Mouse (Mus musculus): ENCODE results near the gene Fem1a. TPM values are rescaled to one million over a fixed set of nuclear protein-coding genes. Genes with fewer than 3 reads are reported as not detected.

The Fem1a gene
- polyA plus RNA-seq, 1 experiment from 2014 or later: 18.2 TPM

GRCm38 (mm10) chr17:56287830-56288229, 31.2 kb downstream of the Fem1a start:
- Histone ChIP-seq H3K36me3 (replicated peaks) (peaks cover 11% of the 10 kb centered on the region), H3K27ac (no peak overlapping the region), H3K4me2 (no peak overlapping the region), H3K27me3 (no peaks in the 10 kb centered on the region), H3K4me1 (peaks cover 39% of the 10 kb centered on the region), H3K9ac (peak overlapping the region; percentile 36), H3K9me3 (no peaks in the 10 kb centered on the region), H3K4me3 (replicated peaks) (no peak overlapping the region)
- 77% methylated on average over 3 of the region's 3 CpGs for WGBS
- no peak for ATAC-seq (ENCODE audit: low FRiP score)

GRCm38 (mm10) chr17:56288866-56289265, 32.3 kb downstream of the Fem1a start:
- H3K4me3 ChIP-seq (replicated peaks): peak overlapping the region; percentile 40
- peak overlapping the region; percentile 85 for H3K27ac ChIP-seq
- peaks cover 11% of the 10 kb centered on the region for H3K36me3 ChIP-seq (replicated peaks)
- H3K9me3 ChIP-seq: no peaks in the 10 kb centered on the region
- H3K27me3 ChIP-seq: no peaks in the 10 kb centered on the region
- H3K4me1 ChIP-seq: peaks cover 39% of the 10 kb centered on the region
- peak overlapping the region; percentile 60 for H3K4me2 ChIP-seq
- H3K9ac ChIP-seq: peak overlapping the region; percentile 57; the same call in 1 of the 2 replicates
- 42% methylated on average over 3 of the region's 3 CpGs for WGBS
- no peak for ATAC-seq (ENCODE audit: low FRiP score)

GRCm38 (mm10) chr17:56289371-56290331, 33.0 kb downstream of the Fem1a start:
- peaks cover 39% of the 10 kb centered on the region for H3K4me1 ChIP-seq
- peak overlapping the region; percentile 85 for H3K27ac ChIP-seq
- H3K27me3 ChIP-seq: no peaks in the 10 kb centered on the region
- WGBS: 3% methylated on average over 23 of the region's 23 CpGs
- peaks cover 11% of the 10 kb centered on the region for H3K36me3 ChIP-seq (replicated peaks)
- H3K9me3 ChIP-seq: no peaks in the 10 kb centered on the region
- H3K4me3 ChIP-seq (replicated peaks): peak overlapping the region; percentile 40
- peak overlapping the region; percentile 57 for H3K9ac ChIP-seq
- peak; percentile 6; the same call in 1 of the 2 replicates for ATAC-seq (ENCODE audit: low FRiP score)
- H3K4me2 ChIP-seq: peak overlapping the region; percentile 60

GRCm38 (mm10) chr17:56290388-56291170, 34.0 kb downstream of the Fem1a start:
- H3K9ac ChIP-seq: peak overlapping the region; percentile 57
- peaks cover 39% of the 10 kb centered on the region for H3K4me1 ChIP-seq
- peaks cover 9% of the 10 kb centered on the region for H3K36me3 ChIP-seq (replicated peaks)
- no peaks in the 10 kb centered on the region for H3K9me3 ChIP-seq
- H3K4me2 ChIP-seq: peak overlapping the region; percentile 60
- ATAC-seq (ENCODE audit: low FRiP score): peak; percentile 78
- no peaks in the 10 kb centered on the region for H3K27me3 ChIP-seq
- WGBS: 2% methylated on average over 17 of the region's 17 CpGs
- H3K4me3 ChIP-seq (replicated peaks): peak overlapping the region; percentile 40
- H3K27ac ChIP-seq: peak overlapping the region; percentile 85

GRCm38 (mm10) chr17:56291171-56291511, 34.5 kb downstream of the Fem1a start:
- H3K9ac ChIP-seq: peak overlapping the region; percentile 29
- 0 out of 2 replicates have a peak, but pooled peaks cover 3% of the 10 kb centered on the region for H3K36me3 ChIP-seq (replicated peaks)
- H3K4me1 ChIP-seq: peaks cover 39% of the 10 kb centered on the region
- H3K27ac ChIP-seq: peak overlapping the region; percentile 85
- no peaks in the 10 kb centered on the region for H3K27me3 ChIP-seq
- under 1% methylated on average over 15 of the region's 16 CpGs for WGBS
- H3K9me3 ChIP-seq: no peaks in the 10 kb centered on the region
- peak overlapping the region; percentile 60 for H3K4me2 ChIP-seq
- peak; percentile 80 for ATAC-seq (ENCODE audit: low FRiP score)
- peak overlapping the region; percentile 21 for H3K4me3 ChIP-seq (replicated peaks)

- Histone ChIP-seq H3K36me3 (replicated peaks) (no peaks in the 10 kb centered on the region), H3K9ac (no peak overlapping the region), H3K4me2 (peak overlapping the region; percentile 60; the same call in 1 of the 2 replicates), H3K9me3 (no peaks in the 10 kb centered on the region), H3K4me1 (peaks cover 39% of the 10 kb centered on the region), H3K27me3 (no peaks in the 10 kb centered on the region; the same call in 1 of the 2 replicates), H3K27ac (peak overlapping the region; percentile 85; the same call in 1 of the 2 replicates), H3K4me3 (replicated peaks) (no peak overlapping the region)
- no peak for ATAC-seq (ENCODE audit: low FRiP score)
- WGBS: 53% methylated on average over 7 of the region's 7 CpGs
Observed at GRCm38 (mm10) chr17:56291826-56292475, 35.3 kb downstream of the Fem1a start.

GRCm38 (mm10) chr17:56292531-56293222, 36.1 kb downstream of the Fem1a start, which contains the start of gene Plin3:
Gene Plin3 (minus strand): TSS chr17:56292873.
- ATAC-seq (ENCODE audit: low FRiP score): no peak
- peak within 1 kb of the TSS; percentile 85; the same call in 1 of the 2 replicates for H3K27ac ChIP-seq
- H3K36me3 ChIP-seq (replicated peaks): no peaks in the 10 kb centered on the region
- H3K9me3 ChIP-seq: no peaks in the 10 kb centered on the region
- H3K9ac ChIP-seq: no peak within 1 kb of the TSS
- no peak within 1 kb of the TSS for H3K4me3 ChIP-seq (replicated peaks)
- 87% methylated on average over 4 of the region's 4 CpGs for WGBS
- no peaks in the 10 kb centered on the region; the same call in 1 of the 2 replicates for H3K27me3 ChIP-seq
- H3K4me1 ChIP-seq: peaks cover 37% of the 10 kb centered on the region
- H3K4me2 ChIP-seq: no peak within 1 kb of the TSS

- no peak overlapping the region for H3K4me3 ChIP-seq (replicated peaks)
- no peak for ATAC-seq (ENCODE audit: low FRiP score)
- no peak overlapping the region for H3K9ac ChIP-seq
- H3K4me2 ChIP-seq: no peak overlapping the region
- H3K27me3 ChIP-seq: no peaks in the 10 kb centered on the region; the same call in 1 of the 2 replicates
- WGBS: 94% methylated on average over 1 of the region's 1 CpGs
- H3K9me3 ChIP-seq: no peaks in the 10 kb centered on the region
- no peaks in the 10 kb centered on the region for H3K36me3 ChIP-seq (replicated peaks)
- peaks cover 31% of the 10 kb centered on the region for H3K4me1 ChIP-seq
- no peak overlapping the region for H3K27ac ChIP-seq
Observed at GRCm38 (mm10) chr17:56293291-56293690, 36.7 kb downstream of the Fem1a start.

- Histone ChIP-seq H3K4me3 (replicated peaks) (no peak overlapping the region), H3K36me3 (replicated peaks) (no peaks in the 10 kb centered on the region), H3K4me1 (peaks cover 25% of the 10 kb centered on the region), H3K27ac (no peak overlapping the region), H3K9ac (no peak overlapping the region), H3K9me3 (no peaks in the 10 kb centered on the region), H3K27me3 (no peaks in the 10 kb centered on the region; the same call in 1 of the 2 replicates), H3K4me2 (no peak overlapping the region)
- no peak for ATAC-seq (ENCODE audit: low FRiP score)
- WGBS: 89% methylated on average over 19 of the region's 19 CpGs
Observed at GRCm38 (mm10) chr17:56294241-56294640, 37.6 kb downstream of the Fem1a start.

GRCm38 (mm10) chr17:56296201-56296600, 39.6 kb downstream of the Fem1a start:
- no peak for ATAC-seq (ENCODE audit: low FRiP score)
- Histone ChIP-seq H3K4me3 (replicated peaks) (no peak overlapping the region), H3K9ac (no peak overlapping the region), H3K36me3 (replicated peaks) (no peaks in the 10 kb centered on the region), H3K27ac (no peak overlapping the region), H3K9me3 (no peaks in the 10 kb centered on the region), H3K27me3 (no peaks in the 10 kb centered on the region; the same call in 1 of the 2 replicates), H3K4me1 (peaks cover 6% of the 10 kb centered on the region), H3K4me2 (no peak overlapping the region)
- WGBS: 84% methylated on average over 1 of the region's 1 CpGs

- Histone ChIP-seq H3K9ac (no peak overlapping the region), H3K27me3 (no peaks in the 10 kb centered on the region; the same call in 1 of the 2 replicates), H3K4me1 (peaks cover 9% of the 10 kb centered on the region), H3K27ac (no peak overlapping the region), H3K36me3 (replicated peaks) (no peaks in the 10 kb centered on the region), H3K9me3 (no peaks in the 10 kb centered on the region), H3K4me3 (replicated peaks) (no peak overlapping the region), H3K4me2 (no peak overlapping the region)
- 92% methylated on average over 1 of the region's 1 CpGs for WGBS
- no peak for ATAC-seq (ENCODE audit: low FRiP score)
Observed at GRCm38 (mm10) chr17:56298238-56298637, 41.6 kb downstream of the Fem1a start.
